In the genomic region with DNA sequence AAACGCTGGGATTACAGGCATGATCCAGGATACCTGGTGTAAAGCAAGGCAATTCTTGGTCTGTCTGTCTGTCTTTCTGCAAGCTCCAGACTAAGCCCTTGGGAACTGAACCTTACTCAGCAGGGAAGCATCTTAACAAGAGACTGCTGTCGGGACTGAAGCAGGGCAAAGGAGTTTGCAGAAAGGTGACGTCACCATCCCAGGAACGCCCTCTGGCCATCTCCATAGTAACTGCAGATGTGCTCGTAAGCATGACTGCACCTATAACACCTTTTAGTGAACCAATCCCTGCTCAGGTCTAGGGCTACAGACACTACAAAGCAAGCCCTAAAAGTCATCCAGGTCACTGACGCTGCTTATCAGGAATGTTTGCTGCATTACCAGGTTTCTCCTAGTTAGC, we compare ENCODE assay signal across 9 mouse cellular contexts. TPM values are rescaled to one million over a fixed set of nuclear protein-coding genes. Genes with fewer than 3 reads are reported as not detected.
A peak's percentile ranks its signal among the peaks of the same experiment; 100 is the strongest.
DNase-seq lines count a peak whose midpoint lies in the region; ATAC-seq and TF ChIP-seq lines count a peak whose summit lies in the region.
"Had no signal": no experiment of that assay in that cellular context is flagged by ENCODE, and none has a peak within 500 bp of the region (broad histone marks: within the 10 kb centered on the region; RNA-seq: fewer than 3 reads in every experiment).

No protein-coding gene starts in this region.

- no peak overlapping the region for H3K4me3 ChIP-seq in liver, adult 2 months (ENCODE audit: insufficient read depth, low read depth, low read length)
- no peak overlapping the region for H3K4me3 ChIP-seq in liver, embryonic 11.5 days (ENCODE audit: low read depth, low read length)
- H3K4me3 ChIP-seq in hindbrain, embryonic 14.5 days (replicated peaks; ENCODE audit: low read length), result no peak overlapping the region
- no peak overlapping the region for H3K4me3 ChIP-seq in neural tube, embryonic 12.5 days
- H3K4me3 ChIP-seq in heart, embryonic 11.5 days (ENCODE audit: low read depth, low read length), result no peak overlapping the region
- H3K4me3 ChIP-seq: heart, embryonic 15.5 days had no signal

- H3K9me3 ChIP-seq in liver, embryonic 11.5 days (ENCODE audit: control insufficient read depth, low read length), result no peaks in the 10 kb centered on the region
- H3K9me3 ChIP-seq in hindbrain, embryonic 14.5 days (ENCODE audit: control insufficient read depth, low read length), result no peaks in the 10 kb centered on the region
- H3K9me3 ChIP-seq in neural tube, embryonic 12.5 days, result no peaks in the 10 kb centered on the region
- H3K9me3 ChIP-seq in heart, embryonic 11.5 days (replicated peaks; ENCODE audit: control insufficient read depth, low read length), result no peaks in the 10 kb centered on the region
- H3K9me3 ChIP-seq: heart, embryonic 15.5 days had no signal

- intact Hi-C loops in gastrocnemius, postnatal 36 days (cut with DNase I), result loop anchor here (5.0 kb wide), 1 partner anchor 38 kb away; no protein-coding TSS in a partner anchor

- no peak overlapping the region for H3K27ac ChIP-seq in liver, adult 2 months (replicated peaks; ENCODE audit: insufficient read depth, low read depth, low read length)
- no peak overlapping the region for H3K27ac ChIP-seq in liver, embryonic 11.5 days (ENCODE audit: low read depth, low read length)
- no peak overlapping the region for H3K27ac ChIP-seq in hindbrain, embryonic 14.5 days
- H3K27ac ChIP-seq in neural tube, embryonic 12.5 days, result no peak overlapping the region
- no peak overlapping the region for H3K27ac ChIP-seq in heart, embryonic 11.5 days (ENCODE audit: low read depth, low read length)
- H3K27ac ChIP-seq: heart, embryonic 15.5 days had no signal

- no peak for TF ChIP-seq POLR2A in liver, adult 2 months (IDR thresholded peaks at IDR 0.05; ENCODE audit: extremely low read depth, insufficient read depth, low read length)

- peaks cover 3% of the 10 kb centered on the region; the same call in 1 of the 2 replicates for H3K4me1 ChIP-seq in liver, adult 2 months (ENCODE audit: control insufficient read depth, insufficient read depth, low read length)
- 0 out of 2 replicates have a peak, but pooled peaks cover 2% of the 10 kb centered on the region for H3K4me1 ChIP-seq in liver, embryonic 11.5 days (replicated peaks; ENCODE audit: control insufficient read depth, insufficient read depth, low read length)
- peaks cover 29% of the 10 kb centered on the region for H3K4me1 ChIP-seq in hindbrain, embryonic 14.5 days (replicated peaks; ENCODE audit: control insufficient read depth, insufficient read depth, low read length)
- H3K4me1 ChIP-seq in neural tube, embryonic 12.5 days, result peaks cover 24% of the 10 kb centered on the region
- peaks cover 9% of the 10 kb centered on the region; the same call in 1 of the 2 replicates for H3K4me1 ChIP-seq in heart, embryonic 11.5 days (ENCODE audit: control insufficient read depth, insufficient read depth, low read length)

- no peak overlapping the region for H3K4me2 ChIP-seq in liver, embryonic 11.5 days
- H3K4me2 ChIP-seq in hindbrain, embryonic 14.5 days (replicated peaks), result peak overlapping the region; percentile 30
- peak overlapping the region; percentile 39; the same call in 1 of the 2 replicates for H3K4me2 ChIP-seq in neural tube, embryonic 12.5 days (replicated peaks)
- no peak overlapping the region for H3K4me2 ChIP-seq in heart, embryonic 11.5 days
- H3K4me2 ChIP-seq: heart, embryonic 15.5 days had no signal

- no peaks in the 10 kb centered on the region for H3K36me3 ChIP-seq in liver, adult 2 months (ENCODE audit: control insufficient read depth, insufficient read depth, low read length)
- H3K36me3 ChIP-seq in liver, embryonic 11.5 days (ENCODE audit: control insufficient read depth, insufficient read depth, low read length), result peaks cover 21% of the 10 kb centered on the region
- H3K36me3 ChIP-seq in hindbrain, embryonic 14.5 days (replicated peaks; ENCODE audit: control insufficient read depth, insufficient read depth), result peaks cover 68% of the 10 kb centered on the region
- H3K36me3 ChIP-seq in neural tube, embryonic 12.5 days, result peaks cover 57% of the 10 kb centered on the region
- peaks cover 16% of the 10 kb centered on the region for H3K36me3 ChIP-seq in heart, embryonic 11.5 days (ENCODE audit: control insufficient read depth, insufficient read depth, low read length)

- WGBS in liver, adult 2 months, result 43% methylated on average over 6 of the region's 6 CpGs
- WGBS in liver, embryonic 11.5 days, result 52% methylated on average over 6 of the region's 6 CpGs
- WGBS in hindbrain, embryonic 14.5 days, result 28% methylated on average over 6 of the region's 6 CpGs
- 38% methylated on average over 6 of the region's 6 CpGs for WGBS in neural tube, embryonic 12.5 days
- 36% methylated on average over 6 of the region's 6 CpGs for WGBS in heart, embryonic 11.5 days (ENCODE audit: insufficient replicate concordance)

- TF ChIP-seq CTCF in liver, adult 2 months (IDR thresholded peaks at IDR 0.05; ENCODE audit: low read depth, low read length), result no peak

- ATAC-seq in liver, embryonic 11.5 days (replicated peaks; ENCODE audit: low FRiP score), result no peak
- no peak for ATAC-seq in hindbrain, embryonic 14.5 days (ENCODE audit: low FRiP score)
- no peak for ATAC-seq in neural tube, embryonic 12.5 days (ENCODE audit: low FRiP score, low read depth)
- ATAC-seq in heart, embryonic 11.5 days (replicated peaks; ENCODE audit: insufficient number of reproducible peaks, low FRiP score, low TSS enrichment), result no peak

- DNase-seq in liver, adult 2 months (ENCODE audit: extremely low read depth, low read depth, low spot score), result peak; percentile 57
- DNase-seq in liver, embryonic 11.5 days (ENCODE audit: low spot score), result no peak
- DNase-seq in embryo, embryonic 10 days (ENCODE audit: low spot score), result peak; percentile 68
- peak; percentile 50 for DNase-seq in hindbrain, embryonic 14.5 days (ENCODE audit: low spot score)
- DNase-seq in gastrocnemius, postnatal 36 days, result no peak
- no peak for DNase-seq in layer of hippocampus, adult 8-10 months (ENCODE audit: low spot score in 2 of 2)

- no peaks in the 10 kb centered on the region for H3K27me3 ChIP-seq in liver, adult 2 months (ENCODE audit: control insufficient read depth, insufficient read depth, low read length)
- H3K27me3 ChIP-seq in liver, embryonic 11.5 days (replicated peaks; ENCODE audit: control insufficient read depth, insufficient read depth, low read length), result no peaks in the 10 kb centered on the region
- no peaks in the 10 kb centered on the region for H3K27me3 ChIP-seq in hindbrain, embryonic 14.5 days (ENCODE audit: control insufficient read depth, insufficient read depth, low read length)
- H3K27me3 ChIP-seq in neural tube, embryonic 12.5 days (replicated peaks), result no peaks in the 10 kb centered on the region
- H3K27me3 ChIP-seq in heart, embryonic 11.5 days (ENCODE audit: control insufficient read depth, insufficient read depth, low read length), result no peaks in the 10 kb centered on the region
- H3K27me3 ChIP-seq: heart, embryonic 15.5 days had no signal

- no peak overlapping the region for H3K9ac ChIP-seq in liver, adult 2 months (ENCODE audit: low read depth, low read length)
- no peak overlapping the region for H3K9ac ChIP-seq in liver, embryonic 11.5 days (ENCODE audit: low read depth, low read length)
- no peak overlapping the region for H3K9ac ChIP-seq in hindbrain, embryonic 14.5 days
- no peak overlapping the region for H3K9ac ChIP-seq in neural tube, embryonic 12.5 days
- H3K9ac ChIP-seq in heart, embryonic 11.5 days (ENCODE audit: low read depth, low read length), result no peak overlapping the region
- H3K9ac ChIP-seq: heart, embryonic 15.5 days had no signal

- peaks cover 3% of the 10 kb centered on the region; the same call in 1 of the 2 replicates for H3K79me2 ChIP-seq in liver, adult 2 months (ENCODE audit: control insufficient read depth, insufficient read depth, low read length)

RNA-seq across cellular contexts. Expression of gene Cdc42se1, which starts 4.2 kb away (rescaled TPM):
- total RNA-seq in liver, adult 2 months (2014; rRNA removed), result 8.9 and 12.3 TPM in 2 replicates
- 12.4 and 13.1 TPM in 2 replicates for polyA plus RNA-seq in liver, adult 2 months (2012; rRNA removed)
- polyA plus RNA-seq in liver, embryonic 11.5 days (2014; fragmentation: Nextera tagmentation; extraction: Ambion mirVana), result 93.6 and 102 TPM in 2 replicates
- 65.0 and 70.1 TPM in 2 replicates for polyA plus RNA-seq in hindbrain, embryonic 14.5 days (2014; fragmentation: Nextera tagmentation; extraction: Ambion mirVana)
- polyA plus RNA-seq in neural tube, embryonic 12.5 days (2016; fragmentation: Nextera tagmentation; extraction: Ambion mirVana), result 85.3 and 85.9 TPM in 2 replicates
- 10 to 100 TPM; 14.2 to 18.4 TPM for total RNA-seq in gastrocnemius, postnatal 36 days (2021)
- 62.3 and 68.9 TPM in 2 replicates for polyA plus RNA-seq in heart, embryonic 11.5 days (2014; fragmentation: Nextera tagmentation; extraction: Ambion mirVana)
- total RNA-seq in layer of hippocampus, adult 8-10 months (2022), result 10 to 100 TPM; 72.9 to 79.5 (median 77.2) TPM

RNA-seq across cellular contexts. Expression of gene Gabpb2, which starts 6.6 kb away (rescaled TPM):
- total RNA-seq in liver, adult 2 months (2014; rRNA removed), result 13.7 and 17.6 TPM in 2 replicates
- polyA plus RNA-seq in liver, adult 2 months (2012; rRNA removed), result 4.4 and 6.1 TPM in 2 replicates
- 9.1 and 9.3 TPM in 2 replicates for polyA plus RNA-seq in liver, embryonic 11.5 days (2014; fragmentation: Nextera tagmentation; extraction: Ambion mirVana)
- 3.0 and 3.9 TPM in 2 replicates for polyA plus RNA-seq in hindbrain, embryonic 14.5 days (2014; fragmentation: Nextera tagmentation; extraction: Ambion mirVana)
- polyA plus RNA-seq in neural tube, embryonic 12.5 days (2016; fragmentation: Nextera tagmentation; extraction: Ambion mirVana), result 6.7 and 7.8 TPM in 2 replicates
- total RNA-seq in gastrocnemius, postnatal 36 days (2021), result 1 to 10 TPM; 6.6 to 8.0 TPM
- 5.4 and 7.2 TPM in 2 replicates for polyA plus RNA-seq in heart, embryonic 11.5 days (2014; fragmentation: Nextera tagmentation; extraction: Ambion mirVana)
- 10 to 100 TPM; 15.7 to 18.0 (median 17.5) TPM for total RNA-seq in layer of hippocampus, adult 8-10 months (2022)

RNA-seq across cellular contexts. Expression of gene Mllt11, which starts 7.7 kb away (rescaled TPM):
- total RNA-seq in liver, adult 2 months (2014; rRNA removed), result 0.81 and 0.83 TPM in 2 replicates
- 0.81 and 1.4 TPM in 2 replicates for polyA plus RNA-seq in liver, adult 2 months (2012; rRNA removed)
- 8.6 and 8.7 TPM in 2 replicates for polyA plus RNA-seq in liver, embryonic 11.5 days (2014; fragmentation: Nextera tagmentation; extraction: Ambion mirVana)
- polyA plus RNA-seq in hindbrain, embryonic 14.5 days (2014; fragmentation: Nextera tagmentation; extraction: Ambion mirVana), result 560 and 570 TPM in 2 replicates
- 149 and 166 TPM in 2 replicates for polyA plus RNA-seq in neural tube, embryonic 12.5 days (2016; fragmentation: Nextera tagmentation; extraction: Ambion mirVana)
- 10 to 100 TPM; 48.5 to 63.2 TPM for total RNA-seq in gastrocnemius, postnatal 36 days (2021)
- polyA plus RNA-seq in heart, embryonic 11.5 days (2014; fragmentation: Nextera tagmentation; extraction: Ambion mirVana), result 16.4 and 21.0 TPM in 2 replicates
- total RNA-seq in layer of hippocampus, adult 8-10 months (2022), result 100 to 1,000 TPM; 265 to 305 (median 277) TPM

RNA-seq across cellular contexts. Expression of gene Gm128, which starts 17.1 kb away (rescaled TPM):
- total RNA-seq in liver, adult 2 months (2014; rRNA removed), result 0.09 TPM in 1 of 2 replicates, not detected in the other
- 0.06 TPM in 1 of 2 replicates, not detected in the other for polyA plus RNA-seq in liver, adult 2 months (2012; rRNA removed)
- 0.95 and 1.0 TPM in 2 replicates for polyA plus RNA-seq in liver, embryonic 11.5 days (2014; fragmentation: Nextera tagmentation; extraction: Ambion mirVana)
- 0.16 TPM in 1 of 2 replicates, not detected in the other for polyA plus RNA-seq in hindbrain, embryonic 14.5 days (2014; fragmentation: Nextera tagmentation; extraction: Ambion mirVana)
- 0.28 TPM in 1 of 2 replicates, not detected in the other for polyA plus RNA-seq in neural tube, embryonic 12.5 days (2016; fragmentation: Nextera tagmentation; extraction: Ambion mirVana)
- not detected for total RNA-seq in gastrocnemius, postnatal 36 days (2021)
- 0.30 and 0.62 TPM in 2 replicates for polyA plus RNA-seq in heart, embryonic 11.5 days (2014; fragmentation: Nextera tagmentation; extraction: Ambion mirVana)
- under 1 TPM in 3 of 4 experiments, not detected in 1; 0.25 to 0.45 (median 0.41) TPM for total RNA-seq in layer of hippocampus, adult 8-10 months (2022)

RNA-seq across cellular contexts. Expression of gene Bnipl, which starts 26.7 kb away (rescaled TPM):
- total RNA-seq in liver, adult 2 months (2014; rRNA removed), result 0.07 TPM in 1 of 2 replicates, not detected in the other
- 0.16 TPM in 1 of 2 replicates, not detected in the other for polyA plus RNA-seq in liver, adult 2 months (2012; rRNA removed)
- polyA plus RNA-seq in liver, embryonic 11.5 days (2014; fragmentation: Nextera tagmentation; extraction: Ambion mirVana), result 0.08 and 0.25 TPM in 2 replicates
- polyA plus RNA-seq in hindbrain, embryonic 14.5 days (2014; fragmentation: Nextera tagmentation; extraction: Ambion mirVana), result 0.27 TPM in 1 of 2 replicates, not detected in the other
- polyA plus RNA-seq in neural tube, embryonic 12.5 days (2016; fragmentation: Nextera tagmentation; extraction: Ambion mirVana), result 0.28 TPM in 2 replicates
- not detected for total RNA-seq in gastrocnemius, postnatal 36 days (2021)
- not detected in 2 replicates for polyA plus RNA-seq in heart, embryonic 11.5 days (2014; fragmentation: Nextera tagmentation; extraction: Ambion mirVana)
- under 1 TPM in 3 of 4 experiments, not detected in 1; 0.43 to 0.95 (median 0.63) TPM for total RNA-seq in layer of hippocampus, adult 8-10 months (2022)

Comparison
In these comparisons a context has a peak if more than half of its experiments do, and no peak if none do; other contexts are left out.
1. DNase-seq: peak in liver, adult 2 months (single experiment), embryo, embryonic 10 days (single experiment) and hindbrain, embryonic 14.5 days (single experiment); none in liver, embryonic 11.5 days (single experiment), gastrocnemius, postnatal 36 days (0 of 2) and layer of hippocampus, adult 8-10 months (0 of 2).
2. H3K4me2 ChIP-seq: peak in hindbrain, embryonic 14.5 days (single experiment) and neural tube, embryonic 12.5 days (single experiment); none in liver, embryonic 11.5 days (single experiment) and heart, embryonic 11.5 days (single experiment).